Mouse (Mus musculus): ENCODE data around the gene Gm15319. TPM values are rescaled to one million over a fixed set of nuclear protein-coding genes. Genes with fewer than 3 reads are reported as not detected.
A peak's percentile ranks its signal among the peaks of the same experiment; 100 is the strongest.
"Not testable (repeated sequence)": the region's sequence is repeated elsewhere in the genome, so short reads cannot be mapped to it uniquely, and the experiment has no call there.

Gm15319 gene
- 1 to 10 TPM in 1 of 2 experiments, under 1 TPM in 1; 0.97 to 1.2 TPM for total RNA-seq (2021)
- long read RNA-seq, experiment 1: 0 reads
- long read RNA-seq, experiment 2: 0 reads

DNA sequence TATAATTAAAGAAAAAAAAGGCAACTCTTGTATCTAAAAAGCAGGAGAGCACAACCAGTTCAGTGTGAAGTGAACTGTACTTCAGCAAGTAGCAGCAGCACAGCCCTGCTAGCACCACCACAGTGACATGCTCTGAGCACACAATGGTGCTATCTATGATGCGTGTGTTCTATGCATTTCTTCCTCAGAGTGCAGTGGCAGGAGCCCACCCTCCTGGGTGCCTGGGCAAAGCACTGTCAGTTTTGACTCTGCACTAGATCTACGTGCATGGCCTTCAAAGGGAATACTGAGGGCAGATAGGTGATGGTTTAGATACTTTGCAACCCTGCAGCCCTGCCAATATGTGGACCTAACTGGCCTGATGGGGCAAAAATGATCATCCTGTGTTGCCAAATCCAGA lies at the start of gene Gm15319:
Gene Gm15319 (minus strand): TSS at position 101 of the 400 bp plus-strand sequence.
- intact Hi-C loops (cut with DNase I); DNase-seq (ENCODE audit: low spot score in 2 of 2): not testable (repeated sequence)

GRCm38 (mm10) chr8:20410355-20410754 lies 47.3 kb upstream of the Gm15319 start:
- DNase-seq (ENCODE audit: low spot score in 2 of 2); intact Hi-C loops (cut with DNase I): not testable (repeated sequence)

- peak; percentile 9 to 14 for DNase-seq (ENCODE audit: low spot score in 2 of 2)
- intact Hi-C loops (cut with DNase I): not testable (repeated sequence)
These were observed 45.5 kb upstream of the Gm15319 start for GRCm38 (mm10) chr8:20408441-20409030.

DNA sequence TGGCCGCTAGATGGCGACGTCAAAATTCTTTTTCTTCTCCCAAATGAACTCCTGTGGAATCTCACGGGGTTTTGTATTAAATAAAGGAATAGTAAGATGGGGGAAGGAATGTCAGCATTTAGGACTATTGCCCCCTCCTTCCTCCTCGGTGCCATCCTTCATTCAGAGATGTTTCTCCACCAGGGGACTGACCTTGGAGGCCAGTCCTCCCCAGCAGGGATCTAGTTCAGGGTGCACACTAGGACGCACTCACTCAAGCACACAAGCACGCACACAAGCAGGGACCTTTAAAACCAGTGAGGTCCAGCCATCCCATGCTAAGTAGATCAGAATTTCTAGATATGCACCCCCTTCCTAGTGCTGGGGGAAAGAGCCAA lies 26.3 kb upstream of the Gm15319 start:
- intact Hi-C loops (cut with DNase I): not testable (repeated sequence)
- peak; percentile 40 to 90 for DNase-seq (ENCODE audit: low spot score in 2 of 2)

DNA sequence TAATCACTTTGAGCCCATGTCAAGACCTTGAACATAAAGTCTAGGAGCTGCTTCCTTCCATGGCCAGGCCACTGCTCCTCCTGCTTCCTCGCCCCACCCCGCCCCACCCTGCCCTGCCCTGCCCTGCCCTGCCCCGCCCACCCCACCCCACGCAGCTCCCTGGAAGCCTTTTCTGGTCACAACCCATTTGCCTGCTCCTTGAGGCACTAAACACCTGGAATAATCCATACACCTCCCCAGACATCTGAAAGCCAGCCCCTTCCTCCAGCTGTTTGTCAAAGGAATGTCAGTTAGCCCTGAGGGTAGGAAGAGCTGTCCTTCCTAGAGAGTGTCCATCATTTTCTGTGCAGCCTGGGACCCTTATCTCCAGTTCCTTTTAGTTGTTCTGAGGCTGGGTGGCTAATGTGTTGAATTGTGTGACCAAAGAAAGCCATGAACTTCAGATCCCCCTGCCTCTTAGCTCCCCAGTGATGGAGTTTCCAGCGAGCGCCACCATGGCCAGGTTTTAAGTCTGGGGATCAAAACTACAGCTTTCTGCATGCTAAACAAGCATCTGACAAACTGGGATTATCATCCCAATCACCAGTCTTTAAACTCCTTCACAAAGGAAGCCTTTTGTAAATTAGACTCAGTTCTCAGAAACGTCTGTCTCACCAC lies 25.8 kb upstream of the Gm15319 start:
- peak in 1 of 2 experiments; percentile 46 for DNase-seq (ENCODE audit: low spot score in 2 of 2)
- intact Hi-C loops (cut with DNase I): not testable (repeated sequence)

DNA sequence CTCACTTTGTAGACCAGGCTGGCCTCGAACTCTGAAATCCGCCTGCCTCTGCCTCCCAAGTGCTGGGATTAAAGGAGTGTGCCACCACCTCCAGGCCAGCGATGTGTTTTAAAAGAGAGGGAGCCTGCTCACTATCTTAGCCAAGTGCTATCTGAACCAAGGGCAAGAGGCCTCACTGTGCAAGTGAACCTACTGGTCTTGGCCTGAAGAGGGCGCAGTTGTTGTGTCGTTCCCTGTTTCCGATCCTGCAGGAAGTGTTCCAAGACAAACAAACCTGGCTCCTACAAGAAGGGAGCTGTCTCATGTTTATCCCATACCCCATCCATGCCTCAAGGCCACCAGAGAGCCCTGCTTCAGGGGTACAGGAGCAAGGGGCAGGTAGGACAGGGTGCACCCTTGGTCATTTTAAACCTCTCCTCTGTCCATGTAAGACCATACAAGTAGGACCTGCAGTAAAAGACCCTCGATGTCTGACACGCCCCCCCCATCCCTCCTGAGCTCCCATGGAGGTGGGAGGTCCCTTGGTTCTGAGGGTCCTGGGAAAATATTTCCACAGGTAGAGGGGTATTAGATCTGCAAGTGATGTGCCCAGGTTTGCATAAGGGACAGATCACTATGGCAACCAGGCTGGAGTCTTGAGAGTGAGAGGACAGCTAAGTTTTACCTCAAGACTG lies 24.2 kb upstream of the Gm15319 start:
- intact Hi-C loops (cut with DNase I): not testable (repeated sequence)

GRCm38 (mm10) chr8:20384990-20385389 lies 22.0 kb upstream of the Gm15319 start:
- DNase-seq (ENCODE audit: low spot score in 2 of 2): not testable (repeated sequence)

More for the DNA sequence above, 24.2 kb upstream of the Gm15319 start:
- peak in 1 of 2 experiments; percentile 9 for DNase-seq (ENCODE audit: low spot score in 2 of 2)

GRCm38 (mm10) chr8:20384131-20384530 lies 21.1 kb upstream of the Gm15319 start:
- intact Hi-C loops (cut with DNase I); DNase-seq (ENCODE audit: low spot score in 2 of 2): not testable (repeated sequence)

More at GRCm38 (mm10) chr8:20384990-20385389, 22.0 kb upstream of the Gm15319 start:
- intact Hi-C loops (cut with DNase I): not testable (repeated sequence)

DNA sequence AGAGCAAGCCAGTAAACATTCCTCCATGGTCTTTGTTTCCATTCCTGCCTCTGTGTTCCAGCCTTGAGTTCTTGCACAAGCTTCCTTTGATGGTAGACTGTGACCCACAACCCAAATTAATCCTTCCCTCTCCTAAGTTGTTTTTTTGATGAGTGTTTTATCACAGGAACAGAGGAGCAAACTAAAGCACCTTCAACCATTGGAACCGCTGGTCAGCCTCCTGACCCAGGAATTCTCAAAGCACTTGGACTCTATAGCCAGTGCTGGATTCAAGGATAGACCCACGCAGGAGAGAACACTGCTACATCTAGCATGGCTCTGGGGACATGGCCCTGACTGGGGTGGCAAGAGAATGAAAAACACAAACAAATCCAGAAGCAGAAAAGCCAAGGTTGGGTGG lies 19.1 kb upstream of the Gm15319 start:
- intact Hi-C loops (cut with DNase I); DNase-seq (ENCODE audit: low spot score in 2 of 2): not testable (repeated sequence)

- DNase-seq (ENCODE audit: low spot score in 2 of 2); intact Hi-C loops (cut with DNase I): not testable (repeated sequence)
These were observed 18.6 kb upstream of the Gm15319 start for GRCm38 (mm10) chr8:20381637-20382036.

- intact Hi-C loops (cut with DNase I); DNase-seq (ENCODE audit: low spot score in 2 of 2): not testable (repeated sequence)
These were observed 18.2 kb upstream of the Gm15319 start for GRCm38 (mm10) chr8:20381239-20381620.

GRCm38 (mm10) chr8:20380590-20381238 lies 17.7 kb upstream of the Gm15319 start:
- DNase-seq (ENCODE audit: low spot score in 2 of 2); intact Hi-C loops (cut with DNase I): not testable (repeated sequence)

DNA sequence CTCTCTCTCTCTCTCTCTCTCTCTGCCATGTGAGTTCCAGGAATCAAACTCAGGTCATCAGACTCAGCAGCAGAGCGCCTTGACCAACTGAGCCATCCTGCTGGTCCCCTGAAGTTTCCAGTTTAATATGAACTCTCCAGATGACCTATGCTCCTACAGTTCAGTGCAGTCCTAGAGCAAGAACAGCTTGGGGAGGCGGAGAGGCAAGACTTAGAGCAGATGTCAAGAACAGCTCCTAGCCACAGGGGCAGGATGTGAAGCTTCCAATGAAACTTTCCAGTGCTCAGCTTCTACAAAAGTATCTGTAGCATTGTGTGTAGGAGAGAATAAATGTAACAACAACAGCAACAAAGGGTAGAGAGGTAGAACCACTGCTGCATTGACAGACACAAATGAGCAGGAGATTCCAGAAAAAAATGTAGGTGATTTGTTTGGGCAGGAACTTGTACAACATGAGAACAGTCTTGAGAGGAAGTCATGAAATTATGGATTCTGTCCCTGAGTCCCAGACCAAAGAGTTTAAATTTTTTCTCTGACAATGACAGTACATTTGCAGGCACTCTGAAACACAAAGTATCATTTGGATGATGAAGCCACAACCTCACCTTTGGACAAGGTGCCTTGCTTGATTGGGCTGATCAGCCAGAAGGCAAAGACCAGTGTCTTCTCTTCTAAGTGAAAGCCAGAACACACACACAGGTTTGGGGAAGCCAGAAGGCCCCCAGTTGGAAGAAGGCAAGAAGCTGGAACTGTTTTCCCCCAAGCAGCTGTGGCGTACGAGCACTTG lies 16.8 kb upstream of the Gm15319 start:
- intact Hi-C loops (cut with DNase I); DNase-seq (ENCODE audit: low spot score in 2 of 2): not testable (repeated sequence)

DNA sequence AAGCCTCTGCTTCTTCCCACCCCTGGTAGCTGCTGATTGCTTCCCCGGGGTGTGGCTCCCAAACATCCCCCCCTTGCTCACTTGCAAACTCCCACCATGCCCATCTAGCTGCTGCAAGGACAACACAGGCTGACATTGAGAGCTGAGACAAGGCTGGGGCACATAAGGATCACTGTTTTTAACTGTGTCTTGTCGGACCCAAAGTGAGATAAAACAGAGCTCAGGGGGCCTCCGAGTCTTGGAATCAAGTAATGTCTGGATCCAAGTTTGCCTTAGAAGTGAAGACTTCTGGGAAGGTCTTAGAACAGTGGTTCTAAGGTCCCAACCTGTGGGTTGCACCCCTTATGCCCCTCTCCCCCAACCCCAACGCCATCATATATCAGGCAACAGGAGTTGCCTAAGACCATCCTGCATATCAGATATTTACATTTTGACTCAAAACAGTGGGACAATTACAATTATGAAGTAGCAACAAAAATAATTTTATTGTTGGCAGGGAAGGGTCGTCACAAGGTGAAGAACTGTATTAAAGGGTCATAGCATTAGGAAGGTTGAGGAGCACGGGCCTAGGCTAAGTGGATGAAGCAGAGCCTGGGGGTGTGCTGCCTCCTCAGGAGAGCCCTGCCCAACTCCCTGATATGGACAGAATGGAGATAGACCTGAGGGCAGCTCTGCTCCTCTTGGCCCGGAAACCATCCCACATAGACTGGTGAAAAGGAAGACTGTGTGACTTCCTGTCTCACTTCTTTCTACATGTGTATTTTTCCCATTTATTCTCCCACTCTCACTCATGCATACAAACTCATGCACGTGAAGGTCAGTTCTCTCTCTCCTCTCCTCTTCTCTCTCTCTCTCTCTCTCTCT lies 16.0 kb upstream of the Gm15319 start:
- DNase-seq (ENCODE audit: low spot score in 2 of 2): peak; percentile 22 to 51
- intact Hi-C loops (cut with DNase I): not testable (repeated sequence)

GRCm38 (mm10) chr8:20378353-20378752 lies 15.3 kb upstream of the Gm15319 start:
- DNase-seq (ENCODE audit: low spot score in 2 of 2): peak; percentile 47 to 49
- intact Hi-C loops (cut with DNase I): not testable (repeated sequence)

- DNase-seq (ENCODE audit: low spot score in 2 of 2); intact Hi-C loops (cut with DNase I): not testable (repeated sequence)
These were observed 12.7 kb upstream of the Gm15319 start for GRCm38 (mm10) chr8:20375698-20376097.

DNA sequence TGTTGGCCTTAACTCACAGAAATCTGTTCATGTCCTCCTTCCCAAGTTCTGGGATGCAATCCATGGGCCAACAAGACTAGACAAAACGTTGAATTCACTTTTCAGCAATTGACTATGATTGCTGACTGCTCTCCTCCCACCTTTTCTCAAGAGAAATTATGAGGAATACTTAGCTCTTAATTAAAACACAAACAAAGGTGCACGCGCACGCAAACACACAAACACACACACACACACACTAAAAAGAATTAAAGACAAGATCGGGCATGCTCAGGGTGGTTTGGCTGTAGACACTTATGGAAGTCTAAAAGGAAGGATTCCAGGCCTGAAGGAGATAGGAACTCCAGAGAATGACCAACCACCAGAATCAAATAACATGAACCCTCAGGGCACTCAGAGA lies 6.6 kb downstream of the Gm15319 start:
- intact Hi-C loops (cut with DNase I); DNase-seq (ENCODE audit: low spot score in 2 of 2): not testable (repeated sequence)

GRCm38 (mm10) chr8:20353579-20353978 lies 9.4 kb downstream of the Gm15319 start:
- intact Hi-C loops (cut with DNase I); DNase-seq (ENCODE audit: low spot score in 2 of 2): not testable (repeated sequence)
